Mouse (Mus musculus) ES-Bruce4 (cell line): Measurements from ENCODE around the gene Lmtk3.

Experiments
- CTCF ChIP-seq: IDR thresholded peaks from one replicate; pipeline ENCODE4 v1.8.1; 2011; ENCODE audit warnings: low read depth, low read length
- POLR2A ChIP-seq: IDR thresholded peaks from one replicate; pipeline ENCODE4 v1.8.1; 2011; ENCODE audit warnings: low read length; ENCODE audit not compliant: insufficient read depth

DNA sequence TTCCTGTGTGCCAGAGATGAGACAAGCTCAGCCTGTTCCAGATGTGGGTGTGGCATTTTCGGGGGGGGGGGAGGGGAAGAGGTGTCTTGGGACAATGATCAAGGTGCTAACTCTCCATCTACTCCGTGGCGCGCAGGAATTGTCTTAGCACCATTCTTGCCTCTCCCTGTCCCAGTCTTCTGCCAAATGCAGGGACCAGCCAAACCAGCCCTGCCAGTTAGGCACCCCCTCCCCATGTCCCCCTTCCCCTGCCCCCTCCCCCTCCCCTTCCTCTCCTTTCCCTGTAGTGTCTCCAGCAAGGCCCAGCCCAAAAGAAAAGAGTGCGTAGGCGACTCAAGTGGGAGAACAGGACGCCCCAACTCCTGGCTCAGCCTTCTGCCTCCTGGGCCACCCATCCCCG, 16.8 kb upstream of the Lmtk3 start:
- TF ChIP-seq POLR2A (no peak), CTCF (no peak)
